ENCODE assay signal across 23 mouse cellular contexts in genomic region chr7:78754458-78755000, GRCm38 (mm10). TPM values are rescaled to one million over a fixed set of nuclear protein-coding genes. Genes with fewer than 3 reads are reported as not detected.
DNase-seq lines count a peak whose midpoint lies in the region; ATAC-seq and TF ChIP-seq lines count a peak whose summit lies in the region.
"Had no signal": no experiment of that assay in that cellular context is flagged by ENCODE, and none has a peak within 500 bp of the region (broad histone marks: within the 10 kb centered on the region; RNA-seq: fewer than 3 reads in every experiment).

No protein-coding gene starts in this region.

- no peaks in the 10 kb centered on the region for H3K36me3 ChIP-seq in forebrain, embryonic 14.5 days (ENCODE audit: control insufficient read depth, insufficient read depth, low read length)
- H3K36me3 ChIP-seq in forebrain, embryonic 11.5 days (ENCODE audit: control insufficient read depth, insufficient read depth, low read length) = no peaks in the 10 kb centered on the region
- no peaks in the 10 kb centered on the region for H3K36me3 ChIP-seq in forebrain, embryonic 16.5 days (ENCODE audit: control insufficient read depth, insufficient read depth)
- no peaks in the 10 kb centered on the region for H3K36me3 ChIP-seq in liver, postnatal 0 days (replicated peaks; ENCODE audit: insufficient read depth, low read length)
- H3K36me3 ChIP-seq: hindbrain, embryonic 12.5 days; limb, embryonic 13.5 days; neural tube, embryonic 13.5 days had no signal

- peaks cover 4% of the 10 kb centered on the region; the same call in 1 of the 2 replicates for H3K4me1 ChIP-seq in forebrain, embryonic 14.5 days (ENCODE audit: control insufficient read depth, insufficient read depth, low read length)
- no peaks in the 10 kb centered on the region for H3K4me1 ChIP-seq in forebrain, embryonic 11.5 days (replicated peaks; ENCODE audit: control insufficient read depth, insufficient read depth, low read length)
- peaks cover 16% of the 10 kb centered on the region for H3K4me1 ChIP-seq in forebrain, embryonic 16.5 days (replicated peaks; ENCODE audit: control insufficient read depth, insufficient read depth, low read length)
- H3K4me1 ChIP-seq in liver, postnatal 0 days (ENCODE audit: insufficient read depth) = no peaks in the 10 kb centered on the region
- H3K4me1 ChIP-seq: hindbrain, embryonic 12.5 days; limb, embryonic 13.5 days; neural tube, embryonic 13.5 days had no signal

- 36% methylated on average over 8 of the region's 8 CpGs for WGBS in forebrain, embryonic 14.5 days
- 57% methylated on average over 8 of the region's 8 CpGs for WGBS in forebrain, embryonic 11.5 days
- 30% methylated on average over 8 of the region's 8 CpGs for WGBS in forebrain, embryonic 16.5 days
- WGBS in liver, postnatal 0 days (ENCODE audit: insufficient replicate concordance) = 69% methylated on average over 8 of the region's 8 CpGs

- no peak overlapping the region for H3K4me2 ChIP-seq in forebrain, embryonic 14.5 days (ENCODE audit: low read length)
- no peak overlapping the region for H3K4me2 ChIP-seq in forebrain, embryonic 11.5 days (ENCODE audit: low read depth, low read length, severe bottlenecking)
- H3K4me2 ChIP-seq in forebrain, embryonic 16.5 days (ENCODE audit: low read length) = peak overlapping the region; percentile 14
- H3K4me2 ChIP-seq in liver, postnatal 0 days (ENCODE audit: low read depth, low read length) = no peak overlapping the region
- H3K4me2 ChIP-seq: hindbrain, embryonic 12.5 days; limb, embryonic 13.5 days; liver, embryonic 11.5 days; midbrain, embryonic 11.5 days; neural tube, embryonic 13.5 days had no signal

- peak overlapping the region; percentile 44; the same call in 1 of the 2 replicates for H3K27ac ChIP-seq in forebrain, embryonic 14.5 days (ENCODE audit: low read depth, low read length)
- no peak overlapping the region for H3K27ac ChIP-seq in forebrain, embryonic 11.5 days (ENCODE audit: low read depth, low read length)
- H3K27ac ChIP-seq in forebrain, embryonic 16.5 days (ENCODE audit: low read length) = peak overlapping the region; percentile 72
- no peak overlapping the region for H3K27ac ChIP-seq in liver, postnatal 0 days (ENCODE audit: low read depth)
- H3K27ac ChIP-seq: hindbrain, embryonic 12.5 days; hindbrain, postnatal 0 days; limb, embryonic 13.5 days; neural tube, embryonic 13.5 days had no signal

- H3K9ac ChIP-seq in forebrain, embryonic 14.5 days (ENCODE audit: low read length) = no peak overlapping the region
- H3K9ac ChIP-seq in forebrain, embryonic 11.5 days (ENCODE audit: low read length) = no peak overlapping the region
- H3K9ac ChIP-seq in forebrain, embryonic 16.5 days (replicated peaks; ENCODE audit: low read depth, low read length) = no peak overlapping the region
- no peak overlapping the region for H3K9ac ChIP-seq in liver, postnatal 0 days (replicated peaks)
- H3K9ac ChIP-seq: hindbrain, embryonic 12.5 days; limb, embryonic 13.5 days; neural tube, embryonic 13.5 days had no signal

- no peak for TF ChIP-seq CTCF in liver, postnatal 0 days (IDR thresholded peaks at IDR 0.05; ENCODE audit: low read depth)

- H3K27me3 ChIP-seq in forebrain, embryonic 14.5 days (replicated peaks; ENCODE audit: control insufficient read depth, insufficient read depth, low read length) = no peaks in the 10 kb centered on the region
- no peaks in the 10 kb centered on the region for H3K27me3 ChIP-seq in forebrain, embryonic 11.5 days (ENCODE audit: control insufficient read depth, insufficient read depth, low read length)
- no peaks in the 10 kb centered on the region for H3K27me3 ChIP-seq in forebrain, embryonic 16.5 days (replicated peaks; ENCODE audit: control insufficient read depth, insufficient read depth, low read length)
- no peaks in the 10 kb centered on the region for H3K27me3 ChIP-seq in liver, postnatal 0 days (ENCODE audit: insufficient read depth, low read length)
- H3K27me3 ChIP-seq: hindbrain, embryonic 12.5 days; limb, embryonic 13.5 days; neural tube, embryonic 13.5 days had no signal

- ATAC-seq in forebrain, embryonic 14.5 days = no peak; the same call in 1 of the 2 replicates
- ATAC-seq in forebrain, embryonic 11.5 days (replicated peaks; ENCODE audit: low FRiP score) = no peak
- ATAC-seq in forebrain, embryonic 16.5 days = peak; percentile 58
- no peak for ATAC-seq in liver, postnatal 0 days
- ATAC-seq: hindbrain, postnatal 0 days; intestine, embryonic 16.5 days had no signal

- no peak overlapping the region for H3K4me3 ChIP-seq in forebrain, embryonic 14.5 days (ENCODE audit: low read depth, low read length)
- no peak overlapping the region for H3K4me3 ChIP-seq in forebrain, embryonic 11.5 days (ENCODE audit: low read depth, low read length)
- H3K4me3 ChIP-seq in forebrain, embryonic 16.5 days (replicated peaks; ENCODE audit: low read length) = no peak overlapping the region
- no peak overlapping the region for H3K4me3 ChIP-seq in liver, postnatal 0 days (ENCODE audit: low read depth, low read length)
- H3K4me3 ChIP-seq: hindbrain, embryonic 12.5 days; limb, embryonic 13.5 days; neural tube, embryonic 13.5 days had no signal

- TF ChIP-seq EP300 in liver, postnatal 0 days (IDR thresholded peaks at IDR 0.05; ENCODE audit: low read depth) = no peak

- no peaks in the 10 kb centered on the region for H3K9me3 ChIP-seq in forebrain, embryonic 14.5 days (replicated peaks; ENCODE audit: control insufficient read depth, low read length)
- no peaks in the 10 kb centered on the region for H3K9me3 ChIP-seq in forebrain, embryonic 11.5 days (ENCODE audit: control insufficient read depth, low read length)
- no peaks in the 10 kb centered on the region for H3K9me3 ChIP-seq in forebrain, embryonic 16.5 days (ENCODE audit: control insufficient read depth, low read length)
- H3K9me3 ChIP-seq in liver, postnatal 0 days (ENCODE audit: low read length) = no peaks in the 10 kb centered on the region
- H3K9me3 ChIP-seq: hindbrain, embryonic 12.5 days; limb, embryonic 13.5 days; neural tube, embryonic 13.5 days had no signal

- peak; percentile 39 for DNase-seq in forebrain, embryonic 14.5 days (ENCODE audit: low spot score)
- no peak for DNase-seq in forebrain, embryonic 11.5 days (ENCODE audit: low spot score)
- peak; percentile 32 to 44 for DNase-seq in layer of hippocampus, postnatal 10 days (ENCODE audit: low spot score in 2 of 2)
- DNase-seq in layer of hippocampus, adult 9-10 months (ENCODE audit: low spot score) = no peak
- DNase-seq in brain, adult 2 months (ENCODE audit: low read depth, low spot score) = peak; percentile 20
- no peak for DNase-seq in liver, postnatal 0 days
- DNase-seq: adrenal gland, postnatal 14 days; cerebellum, adult 2 months; cerebellum, postnatal 25 days; heart, postnatal 14 days; kidney, adult 9 months; kidney, postnatal 10 days; lung, postnatal 36 days; thymus, postnatal 4 days had no signal

RNA-seq across cellular contexts. Expression of gene Ntrk3, which starts 16.7 kb away (rescaled TPM):
- polyA plus RNA-seq in forebrain, embryonic 14.5 days (2014; fragmentation: Nextera tagmentation; extraction: Ambion mirVana) = 16.4 and 21.6 TPM in 2 replicates
- polyA plus RNA-seq in forebrain, embryonic 11.5 days (2014; fragmentation: Nextera tagmentation; extraction: Ambion mirVana) = 6.4 and 7.3 TPM in 2 replicates
- total RNA-seq in layer of hippocampus, postnatal 10 days (2021) = 100 to 1,000 TPM; 173 to 199 TPM
- polyA plus RNA-seq in forebrain, embryonic 16.5 days (2015; fragmentation: Nextera tagmentation; extraction: Ambion mirVana) = 36.0 and 37.4 TPM in 2 replicates
- polyA plus RNA-seq in liver, postnatal 0 days (2015; fragmentation: Nextera tagmentation; extraction: Ambion mirVana) = 0.12 and 0.16 TPM in 2 replicates
- total RNA-seq: megakaryocyte, adult 5-6 weeks had no signal

RNA-seq across cellular contexts. Expression of gene Mrps11, which starts 28.4 kb away (rescaled TPM):
- polyA plus RNA-seq in forebrain, embryonic 14.5 days (2014; fragmentation: Nextera tagmentation; extraction: Ambion mirVana) = 75.4 and 88.2 TPM in 2 replicates
- polyA plus RNA-seq in forebrain, embryonic 11.5 days (2014; fragmentation: Nextera tagmentation; extraction: Ambion mirVana) = 81.4 and 85.2 TPM in 2 replicates
- total RNA-seq in layer of hippocampus, postnatal 10 days (2021) = 10 to 100 TPM; 41.8 to 42.9 TPM
- polyA plus RNA-seq in forebrain, embryonic 16.5 days (2015; fragmentation: Nextera tagmentation; extraction: Ambion mirVana) = 72.7 and 73.7 TPM in 2 replicates
- 23.9 and 27.2 TPM in 2 replicates for polyA plus RNA-seq in liver, postnatal 0 days (2015; fragmentation: Nextera tagmentation; extraction: Ambion mirVana)

RNA-seq across cellular contexts. Expression of gene Mrpl46, which starts 28.8 kb away (rescaled TPM):
- polyA plus RNA-seq in forebrain, embryonic 14.5 days (2014; fragmentation: Nextera tagmentation; extraction: Ambion mirVana) = 65.2 and 71.4 TPM in 2 replicates
- polyA plus RNA-seq in forebrain, embryonic 11.5 days (2014; fragmentation: Nextera tagmentation; extraction: Ambion mirVana) = 70.5 and 73.0 TPM in 2 replicates
- 10 to 100 TPM; 24.0 to 27.1 TPM for total RNA-seq in layer of hippocampus, postnatal 10 days (2021)
- 51.9 and 52.9 TPM in 2 replicates for polyA plus RNA-seq in forebrain, embryonic 16.5 days (2015; fragmentation: Nextera tagmentation; extraction: Ambion mirVana)
- 36.8 and 39.7 TPM in 2 replicates for polyA plus RNA-seq in liver, postnatal 0 days (2015; fragmentation: Nextera tagmentation; extraction: Ambion mirVana)

Comparison
In these comparisons a context has a peak if more than half of its experiments do, and no peak if none do; other contexts are left out.
1. DNase-seq: peak in forebrain, embryonic 14.5 days (single experiment), layer of hippocampus, postnatal 10 days (2 of 2) and brain, adult 2 months (single experiment); none in forebrain, embryonic 11.5 days (single experiment), layer of hippocampus, adult 9-10 months (single experiment) and liver, postnatal 0 days (single experiment).
2. H3K27ac ChIP-seq: peak in forebrain, embryonic 14.5 days (single experiment) and forebrain, embryonic 16.5 days (single experiment); none in forebrain, embryonic 11.5 days (single experiment) and liver, postnatal 0 days (single experiment).